Mouse (Mus musculus): ENCODE results near the gene Hoxc13. TPM values are rescaled to one million over a fixed set of nuclear protein-coding genes. Genes with fewer than 3 reads are reported as not detected.

Gene Hoxc13
- polyA plus RNA-seq, 1 experiment from 2014 or later: not detected

- no peak for ATAC-seq (ENCODE audit: low FRiP score, low TSS enrichment)
- H3K4me1 ChIP-seq (ENCODE audit: insufficient read depth, low read length): peaks cover 19% of the 10 kb centered on the region
- H3K36me3 ChIP-seq (ENCODE audit: insufficient read depth, low read length): no peaks in the 10 kb centered on the region
- H3K9me3 ChIP-seq (ENCODE audit: low read length): no peaks in the 10 kb centered on the region
- H3K27ac ChIP-seq (ENCODE audit: low read length): peak overlapping the region; percentile 70; the same call in 1 of the 2 replicates
- 25% methylated on average over 1 of the region's 1 CpGs for WGBS
- peak overlapping the region; percentile 84 for H3K4me2 ChIP-seq (replicated peaks; ENCODE audit: low read depth, low read length)
- H3K4me3 ChIP-seq (ENCODE audit: low read length): peak overlapping the region; percentile 65
- peaks cover 27% of the 10 kb centered on the region for H3K27me3 ChIP-seq (ENCODE audit: insufficient read depth, low read length)
- H3K9ac ChIP-seq (replicated peaks; ENCODE audit: low read length): peak overlapping the region; percentile 79
Measured at GRCm38 (mm10) chr15:102969296-102969695, 48.4 kb downstream of the Hoxc13 start.

- ATAC-seq (ENCODE audit: low FRiP score, low TSS enrichment): no peak
- Histone ChIP-seq H3K9me3 (ENCODE audit: low read length) (no peaks in the 10 kb centered on the region), H3K27me3 (ENCODE audit: insufficient read depth, low read length) (peaks cover 24% of the 10 kb centered on the region), H3K36me3 (ENCODE audit: insufficient read depth, low read length) (no peaks in the 10 kb centered on the region), H3K27ac (ENCODE audit: low read length) (peak overlapping the region; percentile 79), H3K9ac (replicated peaks; ENCODE audit: low read length) (peak overlapping the region; percentile 59), H3K4me3 (ENCODE audit: low read length) (peak overlapping the region; percentile 54), H3K4me1 (ENCODE audit: insufficient read depth, low read length) (peaks cover 25% of the 10 kb centered on the region), H3K4me2 (replicated peaks; ENCODE audit: low read depth, low read length) (peak overlapping the region; percentile 84)
- WGBS: 3% methylated on average over 12 of the region's 12 CpGs
Measured at GRCm38 (mm10) chr15:102970740-102971139, 49.8 kb downstream of the Hoxc13 start.

- Histone ChIP-seq H3K27ac (ENCODE audit: low read length) (peak overlapping the region; percentile 75), H3K27me3 (ENCODE audit: insufficient read depth, low read length) (peaks cover 30% of the 10 kb centered on the region), H3K4me3 (ENCODE audit: low read length) (peak overlapping the region; percentile 54), H3K9ac (replicated peaks; ENCODE audit: low read length) (peak overlapping the region; percentile 82), H3K4me2 (replicated peaks; ENCODE audit: low read depth, low read length) (peak overlapping the region; percentile 84), H3K9me3 (ENCODE audit: low read length) (no peaks in the 10 kb centered on the region), H3K36me3 (ENCODE audit: insufficient read depth, low read length) (no peaks in the 10 kb centered on the region), H3K4me1 (ENCODE audit: insufficient read depth, low read length) (peaks cover 27% of the 10 kb centered on the region)
- 1% methylated on average over 21 of the region's 21 CpGs for WGBS
- no peak for ATAC-seq (ENCODE audit: low FRiP score, low TSS enrichment)
Measured at GRCm38 (mm10) chr15:102972254-102972653, 51.4 kb downstream of the Hoxc13 start.

GRCm38 (mm10) chr15:102972753-102973152, 51.9 kb downstream of the Hoxc13 start:
- peak overlapping the region; percentile 75 for H3K27ac ChIP-seq (ENCODE audit: low read length)
- peak overlapping the region; percentile 82 for H3K9ac ChIP-seq (replicated peaks; ENCODE audit: low read length)
- H3K4me1 ChIP-seq (ENCODE audit: insufficient read depth, low read length): peaks cover 31% of the 10 kb centered on the region
- no peaks in the 10 kb centered on the region for H3K9me3 ChIP-seq (ENCODE audit: low read length)
- peak overlapping the region; percentile 84 for H3K4me2 ChIP-seq (replicated peaks; ENCODE audit: low read depth, low read length)
- no peaks in the 10 kb centered on the region for H3K36me3 ChIP-seq (ENCODE audit: insufficient read depth, low read length)
- no peak for ATAC-seq (ENCODE audit: low FRiP score, low TSS enrichment)
- peak overlapping the region; percentile 54 for H3K4me3 ChIP-seq (ENCODE audit: low read length)
- peaks cover 30% of the 10 kb centered on the region for H3K27me3 ChIP-seq (ENCODE audit: insufficient read depth, low read length)
- WGBS: 8% methylated on average over 6 of the region's 6 CpGs

GRCm38 (mm10) chr15:102975034-102975433, 54.1 kb downstream of the Hoxc13 start:
- Histone ChIP-seq H3K4me3 (ENCODE audit: low read length) (peak overlapping the region; percentile 59), H3K9ac (replicated peaks; ENCODE audit: low read length) (peak overlapping the region; percentile 97), H3K4me2 (replicated peaks; ENCODE audit: low read depth, low read length) (peak overlapping the region; percentile 84), H3K9me3 (ENCODE audit: low read length) (no peaks in the 10 kb centered on the region), H3K4me1 (ENCODE audit: insufficient read depth, low read length) (peaks cover 49% of the 10 kb centered on the region), H3K36me3 (ENCODE audit: insufficient read depth, low read length) (no peaks in the 10 kb centered on the region), H3K27me3 (ENCODE audit: insufficient read depth, low read length) (peaks cover 31% of the 10 kb centered on the region), H3K27ac (ENCODE audit: low read length) (peak overlapping the region; percentile 97)
- 6% methylated on average over 7 of the region's 7 CpGs for WGBS
- ATAC-seq (ENCODE audit: low FRiP score, low TSS enrichment): no peak

- peaks cover 25% of the 10 kb centered on the region; the same call in 1 of the 2 replicates for H3K27me3 ChIP-seq (ENCODE audit: insufficient read depth, low read length)
- peak; percentile 50; the same call in 1 of the 2 replicates for ATAC-seq (ENCODE audit: low FRiP score, low TSS enrichment)
- peak overlapping the region; percentile 97 for H3K27ac ChIP-seq (ENCODE audit: low read length)
- H3K9ac ChIP-seq (replicated peaks; ENCODE audit: low read length): peak overlapping the region; percentile 97
- H3K4me1 ChIP-seq (ENCODE audit: insufficient read depth, low read length): peaks cover 49% of the 10 kb centered on the region
- H3K4me2 ChIP-seq (replicated peaks; ENCODE audit: low read depth, low read length): peak overlapping the region; percentile 84
- H3K36me3 ChIP-seq (ENCODE audit: insufficient read depth, low read length): no peaks in the 10 kb centered on the region
- no peaks in the 10 kb centered on the region for H3K9me3 ChIP-seq (ENCODE audit: low read length)
- peak overlapping the region; percentile 59 for H3K4me3 ChIP-seq (ENCODE audit: low read length)
- under 1% methylated on average over 21 of the region's 21 CpGs for WGBS
Measured at GRCm38 (mm10) chr15:102975688-102976111, 54.8 kb downstream of the Hoxc13 start.

GRCm38 (mm10) chr15:102976171-102976570, 55.3 kb downstream of the Hoxc13 start, which contains the start of gene Hoxc9:
Gene Hoxc9 (plus strand): TSS chr15:102976439.
- peak within 1 kb of the TSS; percentile 59 for H3K4me3 ChIP-seq (ENCODE audit: low read length)
- peak within 1 kb of the TSS; percentile 97 for H3K27ac ChIP-seq (ENCODE audit: low read length)
- no peaks in the 10 kb centered on the region for H3K36me3 ChIP-seq (ENCODE audit: insufficient read depth, low read length)
- H3K4me1 ChIP-seq (ENCODE audit: insufficient read depth, low read length): peaks cover 47% of the 10 kb centered on the region
- whole genome bisulfite sequencing: 0% methylated on average over 13 of the region's 20 CpGs
- H3K9me3 ChIP-seq (ENCODE audit: low read length): no peaks in the 10 kb centered on the region
- H3K4me2 ChIP-seq (replicated peaks; ENCODE audit: low read depth, low read length): peak within 1 kb of the TSS; percentile 84
- ATAC-seq (ENCODE audit: low FRiP score, low TSS enrichment): no peak
- peak within 1 kb of the TSS; percentile 97 for H3K9ac ChIP-seq (replicated peaks; ENCODE audit: low read length)
- peaks cover 25% of the 10 kb centered on the region; the same call in 1 of the 2 replicates for H3K27me3 ChIP-seq (ENCODE audit: insufficient read depth, low read length)

- Histone ChIP-seq H3K4me1 (ENCODE audit: insufficient read depth, low read length) (peaks cover 43% of the 10 kb centered on the region), H3K4me3 (ENCODE audit: low read length) (peak overlapping the region; percentile 59), H3K27ac (ENCODE audit: low read length) (peak overlapping the region; percentile 97), H3K9me3 (ENCODE audit: low read length) (no peaks in the 10 kb centered on the region), H3K4me2 (replicated peaks; ENCODE audit: low read depth, low read length) (peak overlapping the region; percentile 84), H3K27me3 (ENCODE audit: insufficient read depth, low read length) (peaks cover 25% of the 10 kb centered on the region; the same call in 1 of the 2 replicates), H3K9ac (replicated peaks; ENCODE audit: low read length) (peak overlapping the region; percentile 97), H3K36me3 (ENCODE audit: insufficient read depth, low read length) (no peaks in the 10 kb centered on the region)
- 1% methylated on average over 37 of the region's 37 CpGs for WGBS
- no peak for ATAC-seq (ENCODE audit: low FRiP score, low TSS enrichment)
Measured at GRCm38 (mm10) chr15:102976631-102977422, 55.9 kb downstream of the Hoxc13 start.

GRCm38 (mm10) chr15:102977423-102977974, 56.6 kb downstream of the Hoxc13 start:
- peak overlapping the region; percentile 97 for H3K27ac ChIP-seq (ENCODE audit: low read length)
- peak overlapping the region; percentile 84 for H3K4me2 ChIP-seq (replicated peaks; ENCODE audit: low read depth, low read length)
- peak overlapping the region; percentile 59 for H3K4me3 ChIP-seq (ENCODE audit: low read length)
- peaks cover 25% of the 10 kb centered on the region for H3K27me3 ChIP-seq (ENCODE audit: insufficient read depth, low read length)
- no peak for ATAC-seq (ENCODE audit: low FRiP score, low TSS enrichment)
- H3K9ac ChIP-seq (replicated peaks; ENCODE audit: low read length): peak overlapping the region; percentile 97
- H3K9me3 ChIP-seq (ENCODE audit: low read length): no peaks in the 10 kb centered on the region
- H3K4me1 ChIP-seq (ENCODE audit: insufficient read depth, low read length): peaks cover 43% of the 10 kb centered on the region
- WGBS: 2% methylated on average over 16 of the region's 16 CpGs
- no peaks in the 10 kb centered on the region for H3K36me3 ChIP-seq (ENCODE audit: insufficient read depth, low read length)
